Mouse (Mus musculus) lung, adult 2 months (tissue): ENCODE results near the gene Orai3.

ENCODE experiments used
- CTCF ChIP-seq: fragments of 200-500 bp; IDR thresholded peaks from 2 replicates; pipeline ENCODE4 v1.5.1; 2011; ENCODE audit warnings: mild to moderate bottlenecking, low read length, control low read depth; ENCODE audit not compliant: insufficient read depth
- POLR2A ChIP-seq: fragments of 200-500 bp; IDR thresholded peaks from 2 replicates; pipeline ENCODE4 v1.6.1; 2011; ENCODE audit warnings: low read depth, mild to moderate bottlenecking, control low read depth, low read length, borderline replicate concordance; ENCODE audit errors: extremely low read depth

DNA sequence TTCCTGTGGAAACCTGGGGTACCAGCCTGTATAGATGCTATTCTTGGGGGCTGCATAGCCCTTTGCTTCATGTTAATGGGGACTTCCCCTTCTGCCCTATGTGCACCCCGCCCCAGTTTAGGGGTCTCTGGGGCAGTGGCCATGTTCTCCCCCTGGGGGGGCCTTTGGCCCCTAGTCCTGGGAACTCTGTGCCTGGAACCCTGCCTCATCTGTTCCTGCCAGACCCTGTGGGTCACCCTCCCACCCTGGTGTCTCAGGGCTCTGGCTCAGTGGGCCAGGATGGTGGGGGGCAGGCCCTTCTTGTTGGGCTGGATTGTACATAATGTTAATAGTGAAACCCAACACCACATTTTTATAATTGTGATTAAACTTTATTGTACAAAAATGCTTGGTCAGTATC, 30.1 kb downstream of the Orai3 start:
- TF ChIP-seq CTCF = no peak
- TF ChIP-seq POLR2A = no peak
